Mouse (Mus musculus) olfactory bulb, adult 2 months (tissue): ENCODE results near the gene Bmp2. TPM values are rescaled to one million over a fixed set of nuclear protein-coding genes. Genes with fewer than 3 reads are reported as not detected.

ENCODE experiments used
- H3K27ac ChIP-seq: fragments of 200-500 bp; 2 replicates; pipeline ENCODE4 v1.5.1; 2012; ENCODE audit warnings: low read depth, low read length; ENCODE audit not compliant: insufficient read depth
- H3K4me1 ChIP-seq: fragments of 200-500 bp; 2 replicates; pipeline ENCODE4 v1.6.1; 2012; ENCODE audit warnings: low read length; ENCODE audit not compliant: control insufficient read depth, insufficient read depth
- H3K4me3 ChIP-seq: fragments of 200-500 bp; 2 replicates; pipeline ENCODE4 v1.5.1; 2012; ENCODE audit warnings: mild to moderate bottlenecking, low read depth, low read length, moderate library complexity; ENCODE audit not compliant: insufficient read depth
- CTCF ChIP-seq: fragments of 200-500 bp; IDR thresholded peaks from 2 replicates; pipeline ENCODE4 v1.5.1; 2012; ENCODE audit warnings: low read depth, mild to moderate bottlenecking, low read length, moderate library complexity; ENCODE audit not compliant: insufficient read depth
- POLR2A ChIP-seq: fragments of 200-500 bp; IDR thresholded peaks from 2 replicates; pipeline ENCODE4 v1.6.1; 2012; ENCODE audit warnings: mild to moderate bottlenecking, low read depth, low read length, moderate library complexity; ENCODE audit not compliant: insufficient read depth
- WGBS: fragments of 180-500 bp; shearing (Covaris S2); methylation state at CpG from one replicate; pipeline ENCODE4 v1.1.7; 2018; 5-methylcytosine and 5-hydroxymethylcytosine counted together
- polyA plus RNA-seq: library from polyadenylated mRNA; stranded (reverse); fragments of >200 nt; gene quantifications from 2 replicates; pipeline ENCODE4 v1.2.4, GENCODE M21; 2012; ENCODE audit warnings: low replicate concordance; ENCODE audit not compliant: missing spikeins, insufficient read depth, insufficient read length

The Bmp2 gene
- polyA plus RNA-seq, 1 experiment, result not detected

DNA sequence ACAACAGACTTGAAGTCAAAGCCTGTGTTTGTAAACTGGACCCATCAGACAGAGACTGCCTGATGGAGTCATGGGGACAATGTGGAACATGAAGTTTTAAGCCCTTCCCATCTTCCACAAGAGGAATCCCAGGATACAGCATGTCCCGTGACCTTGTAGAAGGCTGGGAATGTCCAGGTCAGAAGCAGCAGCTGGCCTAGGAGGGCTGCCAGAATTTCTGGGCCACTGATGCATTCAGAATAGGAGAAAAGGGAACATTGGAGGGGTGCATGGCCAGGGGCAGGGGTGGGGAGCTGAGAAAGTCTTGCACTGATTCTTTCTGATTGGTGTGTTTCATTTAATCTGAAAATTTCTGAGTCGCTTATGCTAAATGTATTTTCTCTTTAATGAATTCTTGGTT lies 29.8 kb upstream of the Bmp2 start:
- TF ChIP-seq CTCF (no peak), POLR2A (no peak)
- Histone ChIP-seq H3K4me3 (no peak overlapping the region), H3K27ac (no peak overlapping the region), H3K4me1 (peaks cover 2% of the 10 kb centered on the region; the same call in 1 of the 2 replicates)
- WGBS, result 94% methylated on average over 2 of the region's 2 CpGs

DNA sequence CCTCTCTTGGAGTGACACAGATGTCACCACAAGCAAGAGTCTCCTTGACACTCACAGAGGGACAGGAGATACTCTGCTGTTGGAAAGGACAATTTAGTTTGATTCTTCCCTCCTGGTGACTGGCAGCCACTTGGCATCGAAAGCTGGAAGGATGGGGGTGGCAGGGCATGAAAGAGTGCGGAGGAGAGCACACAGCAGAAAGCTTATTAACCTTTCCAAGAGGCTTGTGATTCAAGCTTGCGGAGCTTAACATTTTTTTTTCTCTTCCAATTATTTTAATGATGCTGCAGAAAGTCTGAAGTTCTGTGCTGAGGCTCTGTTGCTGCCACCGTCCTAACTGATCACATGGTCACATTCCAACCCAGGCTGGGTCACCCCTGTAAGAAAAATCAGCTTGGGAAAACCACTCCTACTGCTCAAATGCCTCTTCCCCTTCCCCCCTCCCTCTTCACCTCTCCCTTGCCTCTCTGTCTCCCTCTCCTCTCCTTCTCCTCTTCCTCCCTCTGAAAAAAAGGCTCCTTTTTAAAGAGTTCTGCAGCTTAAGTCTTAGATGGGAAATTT lies 26.3 kb upstream of the Bmp2 start:
- no peak for TF ChIP-seq POLR2A
- TF ChIP-seq CTCF, result no peak
- H3K4me1 ChIP-seq, result peaks cover 2% of the 10 kb centered on the region; the same call in 1 of the 2 replicates
- no peak overlapping the region for H3K4me3 ChIP-seq
- 20% methylated on average over 4 of the region's 4 CpGs for WGBS
- H3K27ac ChIP-seq, result no peak overlapping the region

DNA sequence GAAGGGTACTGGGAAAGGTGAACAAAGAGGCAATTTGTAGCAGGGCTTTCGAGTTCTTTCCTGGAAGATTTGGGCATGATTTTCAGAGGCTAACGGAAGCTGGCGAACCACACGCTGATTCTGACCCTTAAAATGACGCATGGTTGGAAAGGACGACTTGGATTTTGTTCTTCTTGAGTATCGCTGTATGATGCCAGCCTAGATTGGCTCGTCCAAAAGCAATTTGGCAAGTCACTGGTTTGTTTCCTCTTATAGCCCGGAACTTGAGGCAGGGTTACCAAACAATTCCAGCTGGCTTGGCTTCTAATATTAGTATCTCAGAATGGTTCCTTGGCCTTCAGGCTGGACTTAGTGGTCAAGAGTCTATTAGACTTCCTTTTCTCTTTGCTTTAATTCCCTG lies 22.6 kb upstream of the Bmp2 start:
- TF ChIP-seq POLR2A (no peak), CTCF (no peak)
- Histone ChIP-seq H3K4me1 (peaks cover 2% of the 10 kb centered on the region; the same call in 1 of the 2 replicates), H3K4me3 (no peak overlapping the region), H3K27ac (no peak overlapping the region)
- 75% methylated on average over 9 of the region's 9 CpGs for WGBS

DNA sequence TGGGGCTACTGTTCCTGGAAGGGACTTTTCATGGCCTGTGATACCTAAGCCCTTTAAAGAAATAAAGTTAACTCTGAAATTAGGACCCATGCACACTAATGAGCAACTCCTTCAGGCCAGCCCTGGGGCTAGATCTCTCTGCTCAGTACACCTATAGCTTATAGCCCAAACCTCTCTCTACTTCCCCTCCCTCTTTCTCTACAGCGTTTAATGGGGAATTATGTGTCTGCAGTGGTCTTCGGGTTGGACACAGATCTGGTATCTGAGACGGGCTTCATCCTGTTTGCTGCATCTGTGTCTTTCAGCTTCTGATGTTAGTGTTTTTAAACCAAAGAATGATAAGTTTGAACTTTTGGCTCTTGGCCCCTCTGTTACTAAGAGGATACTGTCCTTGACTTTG lies 18.9 kb upstream of the Bmp2 start:
- Histone ChIP-seq H3K4me1 (no peaks in the 10 kb centered on the region), H3K4me3 (no peak overlapping the region), H3K27ac (no peak overlapping the region)
- 88% methylated on average over 3 of the region's 3 CpGs for WGBS
- no peak for TF ChIP-seq CTCF
- TF ChIP-seq POLR2A, result no peak

DNA sequence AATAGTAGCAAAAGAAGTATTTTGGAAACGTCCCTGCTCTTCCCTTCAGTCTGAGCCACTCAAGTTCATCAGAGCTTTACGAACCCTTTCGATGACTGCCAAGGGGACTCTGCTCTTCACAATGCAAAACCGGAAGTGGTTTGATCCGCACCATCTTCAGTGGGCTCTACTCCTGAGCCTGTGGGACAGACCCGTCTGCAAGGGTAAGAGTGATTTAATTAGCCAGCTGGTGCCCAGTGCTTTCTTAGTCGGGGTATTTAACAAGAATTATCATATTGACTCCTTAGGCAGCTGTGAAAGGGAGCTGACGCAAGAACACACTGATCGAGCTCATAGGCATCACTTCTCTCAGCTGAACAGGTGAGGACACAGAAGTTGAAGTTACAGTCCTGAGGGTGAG lies 16.5 kb upstream of the Bmp2 start:
- Histone ChIP-seq H3K4me1 (no peaks in the 10 kb centered on the region), H3K27ac (no peak overlapping the region), H3K4me3 (no peak overlapping the region)
- TF ChIP-seq POLR2A, result no peak
- TF ChIP-seq CTCF, result no peak
- 81% methylated on average over 9 of the region's 9 CpGs for WGBS

DNA sequence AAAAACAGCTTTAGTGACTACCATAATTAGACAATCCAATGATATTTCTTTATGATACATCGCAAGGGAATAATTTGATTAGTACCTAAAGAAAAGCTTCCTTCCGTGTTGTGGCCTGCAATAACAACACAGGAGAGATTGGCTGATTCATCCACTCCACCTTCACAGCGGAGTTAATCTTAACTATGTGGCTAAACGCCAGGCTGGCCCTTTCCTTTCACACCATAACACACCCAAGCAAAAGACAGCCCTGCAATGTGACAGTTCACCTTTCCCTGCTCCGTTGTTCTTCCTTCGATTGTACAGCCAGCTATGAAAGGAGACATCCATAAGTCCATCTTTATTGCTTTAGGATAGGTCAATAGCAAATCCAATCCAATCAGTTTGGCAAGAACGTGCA lies 15.1 kb upstream of the Bmp2 start:
- TF ChIP-seq CTCF, result no peak
- Histone ChIP-seq H3K4me1 (no peaks in the 10 kb centered on the region), H3K4me3 (no peak overlapping the region), H3K27ac (no peak overlapping the region)
- WGBS, result 92% methylated on average over 7 of the region's 7 CpGs

DNA sequence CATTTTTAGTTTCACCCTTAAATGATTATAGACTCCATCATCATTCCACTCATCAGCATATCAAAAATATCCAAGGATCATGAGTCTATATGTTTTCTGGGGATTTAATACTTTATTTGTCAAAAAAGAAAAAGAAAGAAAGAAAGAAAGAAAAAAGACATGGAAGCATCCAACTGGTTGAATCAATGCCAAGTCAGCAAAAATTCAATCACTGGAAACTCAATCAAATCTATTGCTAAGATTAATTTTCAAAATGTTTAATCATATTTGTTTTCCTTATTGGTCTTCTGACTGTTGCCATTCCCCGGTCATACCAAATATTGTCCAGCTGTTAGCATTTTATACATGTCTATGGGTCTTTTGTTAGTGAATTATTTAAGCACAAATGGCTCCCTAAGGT lies 11.3 kb upstream of the Bmp2 start:
- Histone ChIP-seq H3K4me3 (no peak overlapping the region), H3K4me1 (no peaks in the 10 kb centered on the region), H3K27ac (no peak overlapping the region)
- 71% methylated on average over 1 of the region's 1 CpGs for WGBS
- TF ChIP-seq CTCF (no peak), POLR2A (no peak)

DNA sequence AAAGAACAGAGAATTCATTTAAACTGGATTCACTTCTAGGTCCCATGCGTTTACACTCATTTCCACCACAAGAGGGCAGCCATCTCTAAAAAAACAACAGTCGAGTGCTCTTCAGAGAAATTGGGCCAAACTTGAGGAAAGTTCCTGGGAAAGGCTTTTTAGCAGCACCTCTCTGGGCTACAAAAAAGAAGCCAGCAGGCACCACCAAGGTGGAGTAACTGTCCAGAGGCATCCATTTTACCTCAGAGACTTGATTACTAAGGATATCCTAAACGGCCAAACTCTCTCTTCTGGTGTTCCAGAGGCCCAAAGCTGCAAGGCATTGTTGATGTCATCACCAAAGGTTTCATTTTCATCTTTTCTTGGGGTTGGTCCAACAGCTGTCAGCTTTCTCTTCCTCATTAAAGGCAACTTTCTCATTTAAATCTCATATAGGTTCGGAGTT lies 1.7 kb upstream of the Bmp2 start:
- TF ChIP-seq CTCF (no peak), POLR2A (no peak)
- Histone ChIP-seq H3K4me1 (peaks cover 18% of the 10 kb centered on the region), H3K4me3 (no peak overlapping the region), H3K27ac (no peak overlapping the region)
- 28% methylated on average over 4 of the region's 4 CpGs for whole genome bisulfite sequencing

DNA sequence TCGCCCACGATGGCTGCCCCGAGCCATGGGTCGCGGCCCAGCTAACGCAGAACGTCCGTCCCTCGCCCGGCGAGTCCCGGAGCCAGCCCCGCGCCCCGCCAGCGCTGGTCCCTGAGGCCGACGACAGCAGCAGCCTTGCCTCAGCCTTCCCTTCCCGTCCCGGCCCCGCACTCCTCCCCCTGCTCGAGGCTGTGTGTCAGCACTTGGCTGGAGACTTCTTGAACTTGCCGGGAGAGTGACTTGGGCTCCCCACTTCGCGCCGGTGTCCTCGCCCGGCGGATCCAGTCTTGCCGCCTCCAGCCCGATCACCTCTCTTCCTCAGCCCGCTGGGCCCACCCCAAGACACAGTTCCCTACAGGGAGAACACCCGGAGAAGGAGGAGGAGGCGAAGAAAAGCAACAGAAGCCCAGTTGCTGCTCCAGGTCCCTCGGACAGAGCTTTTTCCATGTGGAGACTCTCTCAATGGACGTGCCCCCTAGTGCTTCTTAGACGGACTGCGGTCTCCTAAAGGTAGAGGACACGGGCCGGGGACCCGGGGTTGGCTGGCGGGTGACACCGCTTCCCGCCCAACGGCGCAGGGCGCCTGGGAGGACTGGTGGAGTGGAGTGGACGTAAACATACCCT lies 995 bp downstream of the Bmp2 start:
- Histone ChIP-seq H3K4me1 (peaks cover 18% of the 10 kb centered on the region), H3K4me3 (peak overlapping the region; percentile 59), H3K27ac (no peak overlapping the region)
- 6% methylated on average over 48 of the region's 48 CpGs for WGBS
- no peak for TF ChIP-seq POLR2A
- TF ChIP-seq CTCF, result no peak

DNA sequence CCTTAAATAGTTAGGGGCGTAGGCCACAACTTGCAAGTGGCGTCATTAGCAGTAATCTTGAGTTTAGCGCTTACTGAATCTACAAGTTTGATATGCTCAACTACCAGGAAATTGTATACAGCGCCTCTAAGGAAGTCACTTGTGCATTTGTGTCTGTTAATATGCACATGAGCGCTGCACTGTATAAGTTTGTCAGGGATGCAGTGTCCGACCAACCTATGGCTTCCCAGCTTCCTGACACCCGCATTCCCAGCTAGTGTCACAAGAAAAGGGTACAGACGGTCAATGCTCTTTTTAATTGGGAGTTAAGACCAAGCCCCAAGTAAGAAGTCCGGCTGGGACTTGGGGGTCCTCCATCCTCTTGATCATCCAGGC lies 1.9 kb downstream of the Bmp2 start:
- no peak for TF ChIP-seq POLR2A
- TF ChIP-seq CTCF, result no peak
- Histone ChIP-seq H3K4me3 (peak overlapping the region; percentile 40), H3K4me1 (peaks cover 18% of the 10 kb centered on the region), H3K27ac (no peak overlapping the region)
- 60% methylated on average over 9 of the region's 9 CpGs for WGBS
